8 mouse cellular contexts compared by ENCODE assay signal in genomic region chr10:115315473-115316171, GRCm38 (mm10). TPM values are rescaled to one million over a fixed set of nuclear protein-coding genes. Genes with fewer than 3 reads are reported as not detected.
A peak's percentile ranks its signal among the peaks of the same experiment; 100 is the strongest.
DNase-seq lines count a peak whose midpoint lies in the region; ATAC-seq and TF ChIP-seq lines count a peak whose summit lies in the region.

Gene Rab21, minus strand, starts transcription at chr10:115315594.

- under 1% methylated on average over 28 of the region's 48 CpGs for WGBS in embryonic facial prominence, embryonic 14.5 days
- under 1% methylated on average over 40 of the region's 48 CpGs for WGBS in limb, embryonic 14.5 days
- under 1% methylated on average over 42 of the region's 48 CpGs for WGBS in midbrain, postnatal 0 days

- H3K4me2 ChIP-seq in embryonic facial prominence, embryonic 14.5 days (ENCODE audit: low read depth, low read length), result peak within 1 kb of the TSS; percentile 83
- H3K4me2 ChIP-seq in limb, embryonic 14.5 days (replicated peaks; ENCODE audit: low read depth, low read length, severe bottlenecking), result peak within 1 kb of the TSS; percentile 90
- H3K4me2 ChIP-seq in midbrain, postnatal 0 days (ENCODE audit: low read depth, low read length, poor library complexity, severe bottlenecking), result peak within 1 kb of the TSS; percentile 53

- H3K27ac ChIP-seq in embryonic facial prominence, embryonic 14.5 days (replicated peaks; ENCODE audit: low read depth, low read length), result peak within 1 kb of the TSS; percentile 94
- H3K27ac ChIP-seq in limb, embryonic 14.5 days (replicated peaks; ENCODE audit: low read depth, low read length), result peak within 1 kb of the TSS; percentile 90
- peak within 1 kb of the TSS; percentile 98 for H3K27ac ChIP-seq in midbrain, postnatal 0 days (ENCODE audit: low read depth, low read length)

- peaks cover 16% of the 10 kb centered on the region; the same call in 1 of the 2 replicates for H3K4me1 ChIP-seq in embryonic facial prominence, embryonic 14.5 days (ENCODE audit: control insufficient read depth, insufficient read depth, low read length)
- H3K4me1 ChIP-seq in limb, embryonic 14.5 days (ENCODE audit: control insufficient read depth, insufficient read depth, low read length), result peaks cover 8% of the 10 kb centered on the region
- H3K4me1 ChIP-seq in midbrain, postnatal 0 days (ENCODE audit: insufficient read depth, low read length), result peaks cover 15% of the 10 kb centered on the region; the same call in 1 of the 2 replicates

- no peaks in the 10 kb centered on the region for H3K36me3 ChIP-seq in embryonic facial prominence, embryonic 14.5 days (ENCODE audit: control insufficient read depth, insufficient read depth, low read length)
- H3K36me3 ChIP-seq in limb, embryonic 14.5 days (ENCODE audit: control insufficient read depth, insufficient read depth, low read length), result no peaks in the 10 kb centered on the region
- no peaks in the 10 kb centered on the region for H3K36me3 ChIP-seq in midbrain, postnatal 0 days (ENCODE audit: insufficient read depth, low read length)

- no peaks in the 10 kb centered on the region for H3K27me3 ChIP-seq in embryonic facial prominence, embryonic 14.5 days (replicated peaks; ENCODE audit: control insufficient read depth, insufficient read depth, low read length)
- no peaks in the 10 kb centered on the region for H3K27me3 ChIP-seq in limb, embryonic 14.5 days (ENCODE audit: control insufficient read depth, insufficient read depth, low read length)
- no peaks in the 10 kb centered on the region for H3K27me3 ChIP-seq in midbrain, postnatal 0 days (ENCODE audit: insufficient read depth, low read length)

- H3K9ac ChIP-seq in embryonic facial prominence, embryonic 14.5 days (ENCODE audit: low read depth, low read length), result peak within 1 kb of the TSS; percentile 91
- H3K9ac ChIP-seq in limb, embryonic 14.5 days (ENCODE audit: low read depth, low read length, severe bottlenecking), result peak within 1 kb of the TSS; percentile 85
- peak within 1 kb of the TSS; percentile 98 for H3K9ac ChIP-seq in midbrain, postnatal 0 days (replicated peaks; ENCODE audit: low read length, poor library complexity, severe bottlenecking)

- TF ChIP-seq CTCF in midbrain, postnatal 0 days (IDR thresholded peaks at IDR 0.05), result no peak

- peak; percentile 96 for TF ChIP-seq POLR2A in limb, embryonic 14.5 days (IDR thresholded peaks at IDR 0.05; ENCODE audit: borderline replicate concordance, extremely low read depth, insufficient read depth, insufficient read length)

- H3K9me3 ChIP-seq in embryonic facial prominence, embryonic 14.5 days (ENCODE audit: control insufficient read depth, low read length), result no peaks in the 10 kb centered on the region
- no peaks in the 10 kb centered on the region for H3K9me3 ChIP-seq in limb, embryonic 14.5 days (ENCODE audit: control insufficient read depth, low read length)
- no peaks in the 10 kb centered on the region for H3K9me3 ChIP-seq in midbrain, postnatal 0 days (ENCODE audit: low read length)

- peak within 1 kb of the TSS; percentile 91 for H3K4me3 ChIP-seq in embryonic facial prominence, embryonic 14.5 days (ENCODE audit: low read depth, low read length)
- H3K4me3 ChIP-seq in limb, embryonic 14.5 days (replicated peaks; ENCODE audit: low read length), result peak within 1 kb of the TSS; percentile 87
- peak within 1 kb of the TSS; percentile 71 for H3K4me3 ChIP-seq in midbrain, postnatal 0 days (ENCODE audit: low read depth, low read length)

- peak; percentile 89 for DNase-seq in 3T3-L1 (ENCODE audit: low read depth, low spot score)
- DNase-seq in adrenal gland, postnatal 4 days (ENCODE audit: low spot score in 2 of 2), result peak; percentile 96 to 98
- DNase-seq in embryonic facial prominence, embryonic 14.5 days (ENCODE audit: low spot score), result peak; percentile 94
- DNase-seq in heart, adult 8-10 months (ENCODE audit: low spot score), result peak; percentile 98
- DNase-seq in kidney, adult 9 months, result peak; percentile 98
- peak; percentile 88 for DNase-seq in limb, embryonic 14.5 days (ENCODE audit: low spot score)
- DNase-seq in midbrain, postnatal 0 days (ENCODE audit: low spot score), result peak; percentile 92
- DNase-seq in spleen, postnatal 14 days (ENCODE audit: low spot score in 2 of 2), result peak; percentile 97 to 99

- peak; percentile 94 for ATAC-seq in embryonic facial prominence, embryonic 14.5 days (ENCODE audit: low read depth)
- ATAC-seq in limb, embryonic 14.5 days (ENCODE audit: low FRiP score, low read depth), result peak; percentile 94
- peak; percentile 93 for ATAC-seq in midbrain, postnatal 0 days (ENCODE audit: low FRiP score)

RNA-seq across cellular contexts. Expression of gene Rab21, which starts in this region (rescaled TPM):
- total RNA-seq in adrenal gland, postnatal 4 days (2021), result 10 to 100 TPM; 47.3 to 48.6 TPM
- 7.1 and 9.4 TPM in 2 replicates for polyA plus RNA-seq in embryonic facial prominence, embryonic 14.5 days (2014; fragmentation: Nextera tagmentation; extraction: Ambion mirVana)
- 10 to 100 TPM; 74.8 to 90.9 (median 80.1) TPM for total RNA-seq in heart, adult 8-10 months (2022)
- polyA plus RNA-seq in limb, embryonic 14.5 days (2012; rRNA removed), result 19.9 and 20.3 TPM in 2 replicates
- polyA plus RNA-seq in limb, embryonic 14.5 days (2014; fragmentation: Nextera tagmentation; extraction: Ambion mirVana), result 8.0 and 13.6 TPM in 2 replicates
- total RNA-seq in midbrain, postnatal 0 days (2014; rRNA removed), result 30.2 and 44.0 TPM in 2 replicates
- polyA plus RNA-seq in midbrain, postnatal 0 days (2015; fragmentation: Nextera tagmentation; extraction: Ambion mirVana), result 9.8 and 11.4 TPM in 2 replicates

Comparison
In these comparisons a context has a peak if more than half of its experiments do, and no peak if none do; other contexts are left out.
1. Peak in every context shown above with its lines: DNase-seq, ATAC-seq, H3K4me3 ChIP-seq and H3K27ac ChIP-seq.